Mouse (Mus musculus): ENCODE measurements around the gene Slc22a16.

Gene Slc22a16

GRCm38 (mm10) chr10:40604706-40605394 lies 34.7 kb downstream of the Slc22a16 start:
- DNase-seq (ENCODE audit: low spot score in 2 of 2) = no peak

DNA sequence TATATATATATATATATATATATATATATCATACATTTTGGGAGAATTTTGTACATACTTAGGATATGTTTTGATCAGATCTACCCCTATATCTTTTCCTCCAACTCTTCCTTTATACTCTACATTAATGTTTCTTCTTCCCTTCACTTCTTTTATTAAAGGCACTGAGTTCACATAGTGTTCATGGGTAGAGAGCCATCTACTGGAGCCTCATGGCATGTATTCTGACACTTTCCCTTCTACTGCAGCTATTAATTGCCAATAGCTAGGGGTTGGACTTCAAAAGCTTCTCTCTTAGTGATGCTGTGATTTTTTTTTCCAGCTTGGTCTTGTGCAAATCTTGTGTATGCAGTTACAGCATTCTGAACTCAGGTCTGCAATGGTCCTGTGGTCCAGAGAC lies 47.8 kb downstream of the Slc22a16 start:
- no peak for DNase-seq (ENCODE audit: low spot score in 2 of 2)

GRCm38 (mm10) chr10:40619760-40620159 lies 49.6 kb downstream of the Slc22a16 start:
- DNase-seq (ENCODE audit: low spot score in 2 of 2) = no peak

- DNase-seq (ENCODE audit: low spot score in 2 of 2) = peak; percentile 13 to 16
These were observed 59.0 kb downstream of the Slc22a16 start for GRCm38 (mm10) chr10:40629140-40629539.

GRCm38 (mm10) chr10:40629656-40630311 lies 59.6 kb downstream of the Slc22a16 start, which contains the start of gene Ddo:
Gene Ddo, plus strand, starts transcription at chr10:40630011.
- DNase-seq (ENCODE audit: low spot score in 2 of 2) = no peak

- no peak for DNase-seq (ENCODE audit: low spot score in 2 of 2)
These were observed 60.3 kb downstream of the Slc22a16 start for GRCm38 (mm10) chr10:40630457-40630856.

DNA sequence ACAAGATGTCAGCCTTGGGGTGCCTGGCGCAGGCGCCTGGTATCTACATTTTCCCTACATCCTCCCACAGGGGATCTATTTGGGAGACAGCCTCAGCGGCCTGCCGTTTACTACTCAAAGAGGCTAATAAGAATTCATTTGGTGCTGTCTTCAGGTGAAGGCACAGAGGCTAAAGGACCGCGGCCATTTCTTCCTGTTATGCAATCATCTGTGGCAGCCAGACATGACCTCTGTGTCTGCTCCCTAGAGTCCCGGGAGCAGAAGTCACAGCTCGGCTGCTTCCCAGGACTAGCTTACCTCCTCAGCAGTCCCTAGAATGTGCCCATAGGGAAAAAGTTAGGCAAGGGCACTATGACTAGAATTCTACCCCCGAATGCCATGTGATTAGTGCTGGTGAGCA lies 60.8 kb downstream of the Slc22a16 start:
- no peak for DNase-seq (ENCODE audit: low spot score in 2 of 2)

DNA sequence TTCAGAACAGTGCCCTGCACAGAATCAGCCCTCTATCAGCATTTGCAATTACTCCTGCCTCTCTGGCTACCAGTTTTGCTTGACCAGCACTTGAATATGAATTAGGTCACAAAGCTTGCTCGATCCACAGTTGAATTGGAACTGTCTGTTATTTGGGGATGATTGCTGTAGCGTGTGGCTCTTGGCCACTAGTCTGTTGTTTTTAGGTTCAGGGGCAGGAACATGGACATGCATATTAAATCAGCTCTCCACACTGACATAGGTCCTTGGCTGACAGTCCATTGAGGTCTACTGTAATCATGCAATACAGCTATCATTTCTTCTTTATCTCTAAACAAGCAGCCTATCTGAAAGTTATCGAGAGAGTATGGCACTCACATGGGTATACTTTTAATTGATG lies 62.0 kb downstream of the Slc22a16 start:
- no peak for DNase-seq (ENCODE audit: low spot score in 2 of 2)

DNA sequence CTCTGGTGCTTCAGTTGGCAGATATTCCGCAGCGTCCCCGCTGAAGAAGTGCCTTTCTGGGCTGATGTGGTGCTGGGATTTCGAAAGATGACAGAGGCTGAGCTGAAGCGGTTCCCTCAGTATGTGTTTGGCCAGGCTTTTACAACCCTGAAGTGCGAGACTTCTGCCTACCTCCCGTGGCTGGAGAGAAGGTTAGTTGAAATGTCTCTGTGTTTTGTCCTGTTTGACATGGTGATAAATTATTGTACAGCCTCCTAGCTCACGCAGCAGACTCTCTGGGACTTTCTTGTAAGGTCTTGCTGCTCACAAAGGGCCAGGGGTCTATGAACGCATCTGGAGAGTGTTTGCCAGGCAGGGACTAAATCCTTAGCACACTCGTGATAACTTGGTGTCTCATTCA lies 67.2 kb downstream of the Slc22a16 start:
- no peak for DNase-seq (ENCODE audit: low spot score in 2 of 2)

- DNase-seq (ENCODE audit: low spot score in 2 of 2) = no peak
These were observed 68.1 kb downstream of the Slc22a16 start for GRCm38 (mm10) chr10:40638276-40638675.

DNA sequence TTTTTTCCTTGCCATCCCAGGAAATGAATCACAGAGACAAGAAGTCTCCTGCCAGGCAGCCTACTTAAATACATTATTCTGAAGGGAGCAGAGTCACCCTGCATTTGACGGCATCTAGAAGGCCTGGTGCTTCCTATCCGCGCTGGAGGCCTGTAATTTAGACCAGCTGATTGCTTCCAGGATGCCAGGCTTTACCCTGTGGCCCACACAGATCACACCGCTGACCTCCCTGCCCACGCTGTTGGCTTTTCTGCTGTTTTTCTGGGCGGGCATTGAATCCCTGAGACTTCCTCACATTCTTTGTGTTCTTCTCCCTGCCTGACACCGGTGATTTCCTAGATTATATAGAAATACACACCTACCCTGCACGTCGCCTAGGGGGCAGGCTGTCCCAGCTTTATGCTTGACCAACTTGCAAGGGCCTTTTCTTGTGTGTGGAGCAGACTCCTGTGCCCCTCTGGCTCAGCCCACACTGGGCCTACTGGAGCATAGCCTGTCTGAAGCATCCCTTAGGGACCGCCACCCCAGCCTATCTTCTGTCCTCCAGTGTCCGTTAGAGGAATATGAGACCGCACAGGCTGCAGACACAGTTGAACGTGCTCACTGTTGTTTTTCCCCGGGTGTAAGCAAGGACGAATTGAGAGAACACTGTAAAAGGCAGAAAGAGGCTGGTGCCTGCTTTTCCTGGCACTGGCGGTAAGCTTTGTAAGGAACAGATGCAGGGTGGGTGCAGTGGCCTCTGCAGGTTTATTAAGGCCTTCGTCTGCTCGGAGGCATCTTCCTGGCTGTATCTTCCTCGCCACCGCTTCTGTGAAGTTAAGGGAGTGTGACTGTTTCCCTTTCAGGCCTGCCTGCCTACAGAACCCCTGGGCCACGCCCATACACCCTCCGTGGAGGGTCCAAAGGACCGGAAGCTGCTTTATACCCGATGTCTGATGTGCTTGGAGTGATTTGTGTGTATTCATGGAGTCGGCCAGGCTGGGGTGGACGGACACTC lies 69.0 kb downstream of the Slc22a16 start:
- DNase-seq (ENCODE audit: low spot score in 2 of 2) = no peak

DNA sequence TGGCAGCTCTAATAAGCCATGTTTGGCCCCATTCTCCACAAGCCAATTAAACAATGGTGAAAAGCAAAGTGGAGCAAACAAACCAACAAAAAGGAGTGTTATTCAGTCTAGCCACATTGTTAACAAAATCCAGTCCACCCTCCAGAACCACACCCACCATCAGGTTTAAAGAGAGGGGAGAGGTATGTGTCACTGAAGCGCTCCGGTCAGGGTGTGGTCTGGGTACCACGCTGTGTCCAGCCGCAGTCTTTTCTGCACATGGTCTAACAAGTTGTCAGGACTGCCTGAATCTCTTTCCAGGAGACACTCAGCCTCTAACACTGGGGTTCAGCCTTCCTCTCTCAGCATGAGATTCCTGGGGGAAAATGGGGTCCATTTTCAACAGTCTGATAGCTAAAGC lies 70.3 kb downstream of the Slc22a16 start:
- DNase-seq (ENCODE audit: low spot score in 2 of 2) = no peak

GRCm38 (mm10) chr10:40641901-40642300 lies 71.8 kb downstream of the Slc22a16 start:
- no peak for DNase-seq (ENCODE audit: low spot score in 2 of 2)

- DNase-seq (ENCODE audit: low spot score in 2 of 2) = no peak
These were observed 73.0 kb downstream of the Slc22a16 start for GRCm38 (mm10) chr10:40643126-40643525.

- DNase-seq (ENCODE audit: low spot score in 2 of 2) = no peak
These were observed 74.3 kb downstream of the Slc22a16 start for GRCm38 (mm10) chr10:40644456-40644855.

DNA sequence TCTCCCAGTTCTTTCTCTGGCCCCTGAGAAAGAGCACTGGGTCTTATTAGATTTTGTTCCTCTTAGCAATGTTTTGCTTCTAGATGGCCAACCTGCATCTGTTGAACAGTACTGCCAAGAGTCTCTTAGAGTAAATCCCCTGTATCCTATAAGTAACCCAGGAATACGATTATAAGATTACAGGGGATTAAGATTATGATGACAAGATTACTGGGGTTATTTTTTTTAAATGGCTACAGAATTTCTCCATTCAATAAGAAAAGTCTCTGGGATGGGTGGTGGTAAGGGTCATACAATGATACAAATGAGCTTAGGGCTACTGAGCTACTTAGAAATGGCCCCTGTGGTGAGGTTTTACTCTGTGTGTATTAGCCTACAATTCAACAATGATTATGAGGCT lies 75.2 kb downstream of the Slc22a16 start:
- DNase-seq (ENCODE audit: low spot score in 2 of 2) = no peak

DNA sequence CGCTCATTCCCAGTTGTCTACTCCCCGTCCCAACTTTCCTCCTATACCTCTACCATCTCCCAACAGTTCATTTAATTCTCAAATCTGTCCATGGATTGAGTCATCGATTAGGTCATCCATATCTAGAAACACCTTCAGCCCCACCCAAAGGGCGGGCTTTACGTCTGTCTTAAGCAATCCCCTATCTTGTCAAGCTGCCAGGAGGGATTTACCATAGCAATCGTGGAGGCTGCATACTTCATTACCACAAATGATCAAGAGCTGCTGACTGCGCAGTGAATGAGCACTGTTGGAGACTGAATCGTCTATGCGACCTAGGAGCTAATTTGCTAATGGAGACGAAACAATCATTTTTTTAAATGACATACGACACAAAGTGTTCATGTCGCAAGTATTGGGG lies 78.6 kb downstream of the Slc22a16 start:
- no peak for DNase-seq (ENCODE audit: low spot score in 2 of 2)

DNA sequence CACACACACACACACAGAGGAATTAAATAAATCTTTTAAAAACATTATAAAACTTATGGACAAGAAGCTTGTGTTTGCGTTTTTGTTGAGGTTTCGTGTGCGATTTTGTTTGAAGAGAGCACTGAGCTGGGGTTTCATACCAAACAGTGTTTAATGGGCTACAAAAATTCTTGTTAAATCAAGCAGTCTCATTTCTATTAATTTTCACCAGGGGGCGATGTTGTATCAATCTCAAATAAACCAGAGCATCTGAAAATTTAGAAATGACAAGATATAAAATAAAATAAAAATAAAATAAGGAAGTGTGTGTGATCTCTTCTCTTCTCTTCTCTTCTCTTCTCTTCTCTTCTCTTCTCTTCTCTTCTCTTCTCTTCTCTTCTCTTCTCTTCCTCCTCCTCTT lies 79.5 kb downstream of the Slc22a16 start:
- DNase-seq (ENCODE audit: low spot score in 2 of 2) = no peak

DNA sequence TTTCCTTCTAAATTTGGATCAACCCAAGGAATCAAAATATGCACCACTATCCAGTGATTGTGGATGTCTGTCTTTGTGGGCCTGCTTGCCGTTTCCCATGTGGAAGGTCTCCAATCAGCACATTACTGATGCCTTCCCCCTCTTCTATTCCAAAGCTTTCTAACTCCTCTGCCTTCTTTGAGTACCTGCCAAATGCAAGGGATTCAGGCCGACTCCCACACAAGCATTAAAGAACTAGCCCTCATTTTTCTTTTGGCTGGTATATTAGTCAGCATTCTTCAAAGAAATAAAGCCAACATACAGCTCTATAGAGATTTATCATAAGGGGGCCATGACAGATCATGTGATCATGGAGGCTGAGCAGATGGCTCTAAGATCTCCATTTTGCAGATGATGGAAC lies 81.5 kb downstream of the Slc22a16 start:
- DNase-seq (ENCODE audit: low spot score in 2 of 2) = no peak
